Mouse (Mus musculus) gastrocnemius, postnatal 10 days (tissue): ENCODE measurements at regions not wholly inside any gene's neighbourhood (a gene's known extent, or its start where the extent isn't known, plus 50 kb on each side); places are given as distances from the start of the nearest gene placed in this dataset.

ENCODE experiments used
- DNase-seq: peaks from one replicate; pipeline ENCODE4 v3.0.0; 2021; ENCODE audit warnings: mixed read lengths

- no peak for DNase-seq
These were observed 311.7 kb downstream of the Tmem132b start for GRCm38 (mm10) chr5:125843259-125843658.

GRCm38 (mm10) chr5:125849722-125850121 is 318.1 kb downstream of the Tmem132b start:
- no peak for DNase-seq

- no peak for DNase-seq
These were observed 344.7 kb downstream of the Tmem132b start for GRCm38 (mm10) chr5:125876296-125876695.

GRCm38 (mm10) chr5:125888840-125889239 is 357.3 kb downstream of the Tmem132b start:
- DNase-seq = no peak

- no peak for DNase-seq
These were observed 362.3 kb downstream of the Tmem132b start for GRCm38 (mm10) chr5:125893864-125894263.

GRCm38 (mm10) chr5:125902038-125902437 is 370.5 kb downstream of the Tmem132b start:
- no peak for DNase-seq

GRCm38 (mm10) chr5:125904426-125904825 is 372.9 kb downstream of the Tmem132b start:
- DNase-seq = no peak

- DNase-seq = no peak
These were observed 375.8 kb downstream of the Tmem132b start for GRCm38 (mm10) chr5:125907332-125907731.

- DNase-seq = no peak
These were observed 376.3 kb downstream of the Tmem132b start for GRCm38 (mm10) chr5:125907909-125908308.

GRCm38 (mm10) chr5:125915857-125916256 is 384.3 kb downstream of the Tmem132b start:
- DNase-seq = no peak

GRCm38 (mm10) chr5:125920965-125921364 is 389.4 kb downstream of the Tmem132b start:
- no peak for DNase-seq

GRCm38 (mm10) chr5:125925856-125926497 is 394.4 kb downstream of the Tmem132b start:
- no peak for DNase-seq

GRCm38 (mm10) chr5:125931502-125931901 is 399.9 kb downstream of the Tmem132b start:
- no peak for DNase-seq

GRCm38 (mm10) chr5:125939416-125939815 is 407.8 kb downstream of the Tmem132b start:
- no peak for DNase-seq

- no peak for DNase-seq
These were observed 415.2 kb downstream of the Tmem132b start for GRCm38 (mm10) chr5:125946729-125947128.

GRCm38 (mm10) chr5:125951641-125952040 is 420.1 kb downstream of the Tmem132b start:
- DNase-seq = no peak

- DNase-seq = no peak
These were observed 432.5 kb downstream of the Tmem132b start for GRCm38 (mm10) chr5:125964039-125964438.

GRCm38 (mm10) chr5:125968151-125968550 is 436.6 kb downstream of the Tmem132b start:
- DNase-seq = no peak

- no peak for DNase-seq
These were observed 442.5 kb downstream of the Tmem132b start for GRCm38 (mm10) chr5:125974035-125974434.

GRCm38 (mm10) chr5:125979801-125980200 is 448.2 kb downstream of the Tmem132b start:
- DNase-seq = no peak

GRCm38 (mm10) chr5:125985356-125985755 is 453.8 kb downstream of the Tmem132b start:
- no peak for DNase-seq

- DNase-seq = no peak
These were observed 465.6 kb downstream of the Tmem132b start for GRCm38 (mm10) chr5:125997173-125997572.

- DNase-seq = no peak
These were observed 476.3 kb downstream of the Tmem132b start for GRCm38 (mm10) chr5:126007871-126008270.

- no peak for DNase-seq
These were observed 476.7 kb downstream of the Tmem132b start for GRCm38 (mm10) chr5:126008321-126008720.

GRCm38 (mm10) chr5:126019781-126020180 is 488.2 kb downstream of the Tmem132b start:
- no peak for DNase-seq
